Comparison of ENCODE assay signal across 13 mouse cellular contexts in the genomic region with DNA sequence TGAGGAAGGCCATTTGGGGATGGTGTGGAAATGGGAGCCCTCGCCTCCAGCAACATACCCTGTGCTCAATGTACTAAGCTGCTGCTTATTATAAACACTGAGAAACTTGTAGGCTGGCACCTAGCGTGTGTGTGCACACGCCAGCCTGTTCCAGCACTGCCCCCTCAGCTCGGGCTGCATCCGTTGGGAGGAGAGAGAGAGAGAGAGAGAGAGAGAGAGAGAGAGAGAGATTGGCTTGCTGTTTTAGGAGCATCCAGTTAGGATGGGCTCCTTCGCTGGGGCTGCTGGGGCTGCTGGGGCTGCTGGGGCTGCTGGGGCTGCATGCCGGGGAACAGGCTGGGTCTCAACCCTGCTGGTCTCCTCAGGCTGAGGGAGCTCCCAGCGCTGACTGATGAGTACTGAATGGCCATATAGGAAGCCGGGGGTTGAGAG. TPM values are rescaled to one million over a fixed set of nuclear protein-coding genes. Genes with fewer than 3 reads are reported as not detected.
DNase-seq lines count a peak whose midpoint lies in the region; ATAC-seq lines count a peak whose summit lies in the region.
"Had no signal": no experiment of that assay in that cellular context is flagged by ENCODE, and none has a peak within 500 bp of the region (broad histone marks: within the 10 kb centered on the region; RNA-seq: fewer than 3 reads in every experiment).

No protein-coding gene starts in this region.

- H3K4me2 ChIP-seq in hindbrain, embryonic 16.5 days (ENCODE audit: low read length), result no peak overlapping the region
- H3K4me2 ChIP-seq in hindbrain, embryonic 11.5 days (replicated peaks; ENCODE audit: low read depth, low read length), result no peak overlapping the region
- H3K4me2 ChIP-seq: intestine, embryonic 15.5 days had no signal

- ATAC-seq in hindbrain, embryonic 16.5 days, result no peak
- no peak for ATAC-seq in hindbrain, embryonic 11.5 days (ENCODE audit: low FRiP score)
- ATAC-seq: intestine, embryonic 15.5 days had no signal

- WGBS in hindbrain, embryonic 16.5 days, result 69% methylated on average over 9 of the region's 9 CpGs
- 78% methylated on average over 8 of the region's 9 CpGs for WGBS in hindbrain, embryonic 11.5 days

- DNase-seq in cerebellum, adult 8-10 months, result peak; percentile 16
- DNase-seq in cerebellum, postnatal 14 days, result no peak
- DNase-seq in hindbrain, embryonic 11.5 days (ENCODE audit: low spot score), result no peak
- DNase-seq in right cerebral cortex, adult 18-20 months, result peak; percentile 77
- DNase-seq in right cerebral cortex, postnatal 14 days, result no peak
- peak; percentile 66 to 83 for DNase-seq in right cerebral cortex, postnatal 10 days (ENCODE audit: low spot score in 2 of 2)
- no peak for DNase-seq in urinary bladder, adult 18-20 months (ENCODE audit: low spot score in 2 of 2)
- DNase-seq: gastrocnemius, postnatal 10 days; kidney, postnatal 36 days; lung, postnatal 10 days; thymus, postnatal 14 days had no signal

- H3K27me3 ChIP-seq in hindbrain, embryonic 16.5 days (replicated peaks; ENCODE audit: control insufficient read depth, insufficient read depth, low read length), result no peaks in the 10 kb centered on the region
- H3K27me3 ChIP-seq in hindbrain, embryonic 11.5 days (ENCODE audit: control insufficient read depth, insufficient read depth, low read length), result no peaks in the 10 kb centered on the region
- H3K27me3 ChIP-seq: intestine, embryonic 15.5 days had no signal

- no peaks in the 10 kb centered on the region for H3K36me3 ChIP-seq in hindbrain, embryonic 16.5 days (ENCODE audit: control insufficient read depth, insufficient read depth, low read length)
- no peaks in the 10 kb centered on the region for H3K36me3 ChIP-seq in hindbrain, embryonic 11.5 days (ENCODE audit: control insufficient read depth, insufficient read depth, low read length)
- H3K36me3 ChIP-seq: intestine, embryonic 15.5 days had no signal

- peak overlapping the region; percentile 79; the same call in 1 of the 2 replicates for H3K27ac ChIP-seq in hindbrain, embryonic 16.5 days (ENCODE audit: low read depth, low read length)
- no peak overlapping the region for H3K27ac ChIP-seq in hindbrain, embryonic 11.5 days (ENCODE audit: low read depth, low read length)
- H3K27ac ChIP-seq: intestine, embryonic 15.5 days had no signal

- no peak overlapping the region for H3K9ac ChIP-seq in hindbrain, embryonic 16.5 days (ENCODE audit: low read depth, low read length)
- no peak overlapping the region for H3K9ac ChIP-seq in hindbrain, embryonic 11.5 days (ENCODE audit: low read depth, low read length)
- H3K9ac ChIP-seq: intestine, embryonic 15.5 days had no signal

- H3K4me1 ChIP-seq in hindbrain, embryonic 16.5 days (ENCODE audit: control insufficient read depth, insufficient read depth, low read depth, low read length), result peaks cover 60% of the 10 kb centered on the region
- H3K4me1 ChIP-seq in hindbrain, embryonic 11.5 days (replicated peaks; ENCODE audit: control insufficient read depth, insufficient read depth, low read length), result peaks cover 5% of the 10 kb centered on the region

- no peaks in the 10 kb centered on the region for H3K9me3 ChIP-seq in hindbrain, embryonic 16.5 days (ENCODE audit: control insufficient read depth, low read length)
- no peaks in the 10 kb centered on the region for H3K9me3 ChIP-seq in hindbrain, embryonic 11.5 days (ENCODE audit: control insufficient read depth, low read length)
- H3K9me3 ChIP-seq: intestine, embryonic 15.5 days had no signal

- no peak overlapping the region for H3K4me3 ChIP-seq in hindbrain, embryonic 16.5 days (ENCODE audit: low read length)
- H3K4me3 ChIP-seq in hindbrain, embryonic 11.5 days (ENCODE audit: low read depth, low read length), result no peak overlapping the region
- H3K4me3 ChIP-seq: intestine, embryonic 15.5 days had no signal

RNA-seq across cellular contexts. Expression of a gene that starts 8.3 kb away (rescaled TPM):
- polyA plus RNA-seq in hindbrain, embryonic 16.5 days (2015; fragmentation: Nextera tagmentation; extraction: Ambion mirVana), result 77.3 and 81.1 TPM in 2 replicates
- 21.5 and 23.7 TPM in 2 replicates for polyA plus RNA-seq in hindbrain, embryonic 11.5 days (2014; fragmentation: Nextera tagmentation; extraction: Ambion mirVana)

RNA-seq across cellular contexts. Expression of a gene that starts 56.7 kb away (rescaled TPM):
- 272 and 275 TPM in 2 replicates for polyA plus RNA-seq in hindbrain, embryonic 16.5 days (2015; fragmentation: Nextera tagmentation; extraction: Ambion mirVana)
- polyA plus RNA-seq in hindbrain, embryonic 11.5 days (2014; fragmentation: Nextera tagmentation; extraction: Ambion mirVana), result 354 and 383 TPM in 2 replicates

Comparison
In these comparisons a context has a peak if more than half of its experiments do, and no peak if none do; other contexts are left out.
1. DNase-seq: peak in cerebellum, adult 8-10 months (single experiment), right cerebral cortex, adult 18-20 months (single experiment) and right cerebral cortex, postnatal 10 days (2 of 2); none in cerebellum, postnatal 14 days (0 of 2), hindbrain, embryonic 11.5 days (single experiment), right cerebral cortex, postnatal 14 days (single experiment) and urinary bladder, adult 18-20 months (0 of 2).